Mouse (Mus musculus) stomach, postnatal 0 days (tissue): Measurements from ENCODE around the gene Bpifb1. TPM values are rescaled to one million over a fixed set of nuclear protein-coding genes. Genes with fewer than 3 reads are reported as not detected.
"Not testable (repeated sequence)": the region's sequence is repeated elsewhere in the genome, so short reads cannot be mapped to it uniquely, and the experiment has no call there.

ENCODE experiments used
- ATAC-seq: fragments of 200-750 bp; cut with Nextera tagmentation; 2 replicates; pipeline ENCODE4 v1.8.0; 2017; ENCODE audit not compliant: low FRiP score, low TSS enrichment
- DNase-seq: peaks from one replicate; pipeline ENCODE4 v3.0.0-alpha.2; 2016; ENCODE audit warnings: low spot score
- H3K27ac ChIP-seq: fragments of 300-500 bp; sonication (generic); replicated peaks from 2 replicates; pipeline ENCODE4 v1.5.1; 2014; ENCODE audit warnings: mild to moderate bottlenecking, control low read depth
- H3K27me3 ChIP-seq: fragments of 300-500 bp; sonication (generic); 2 replicates; pipeline ENCODE4 v1.6.1; 2014; ENCODE audit warnings: low read length; ENCODE audit not compliant: control insufficient read depth, insufficient read depth
- H3K36me3 ChIP-seq: fragments of 300-500 bp; sonication (generic); 2 replicates; pipeline ENCODE4 v1.6.1; 2014; ENCODE audit warnings: low read length, mixed read lengths; ENCODE audit not compliant: control insufficient read depth, insufficient read depth
- H3K4me1 ChIP-seq: fragments of 300-500 bp; sonication (generic); replicated peaks from 2 replicates; pipeline ENCODE4 v1.6.1; 2014; ENCODE audit warnings: antibody characterized with exemption; ENCODE audit not compliant: control insufficient read depth, insufficient read depth
- H3K4me2 ChIP-seq: fragments of 300-500 bp; sonication (generic); replicated peaks from 2 replicates; pipeline ENCODE4 v1.6.1; 2014; ENCODE audit warnings: low read depth, mild to moderate bottlenecking, control low read depth, moderate library complexity
- H3K4me3 ChIP-seq: fragments of 300-500 bp; sonication (generic); 2 replicates; pipeline ENCODE4 v1.5.1; 2014; ENCODE audit warnings: low read depth, low read length, control low read depth
- H3K9ac ChIP-seq: fragments of 300-500 bp; sonication (generic); 2 replicates; pipeline ENCODE4 v1.6.1; 2014; ENCODE audit warnings: mild to moderate bottlenecking, low read length, control low read depth, mixed read lengths
- H3K9me3 ChIP-seq: fragments of 300-500 bp; sonication (generic); 2 replicates; pipeline ENCODE4 v1.6.1; 2016; ENCODE audit warnings: low read length; ENCODE audit not compliant: control insufficient read depth
- CTCF ChIP-seq: IDR thresholded peaks from 2 replicates; pipeline ENCODE4 v1.5.1; 2016; ENCODE audit warnings: antibody characterized with exemption, low read depth, mild to moderate bottlenecking, moderate library complexity
- EP300 ChIP-seq: optimal IDR thresholded peaks from 2 replicates; pipeline ENCODE3; 2016; ENCODE audit warnings: antibody characterized with exemption
- WGBS: fragments of 180-500 bp; shearing (Covaris S2); extraction: QIAGEN DNeasy Blood & Tissue Kit; methylation state at CpG from one replicate; pipeline ENCODE4 v1.1.7; 2014; 5-methylcytosine and 5-hydroxymethylcytosine counted together
- polyA plus RNA-seq: library from polyadenylated mRNA; unstranded; fragments of >200 nt; fragmentation: Nextera tagmentation; extraction: Ambion mirVana; gene quantifications from 2 replicates; pipeline ENCODE4 v1.2.1, GENCODE M21; 2015

The Bpifb1 gene
- polyA plus RNA-seq, 1 experiment from 2014 or later = 10,886 TPM

DNA sequence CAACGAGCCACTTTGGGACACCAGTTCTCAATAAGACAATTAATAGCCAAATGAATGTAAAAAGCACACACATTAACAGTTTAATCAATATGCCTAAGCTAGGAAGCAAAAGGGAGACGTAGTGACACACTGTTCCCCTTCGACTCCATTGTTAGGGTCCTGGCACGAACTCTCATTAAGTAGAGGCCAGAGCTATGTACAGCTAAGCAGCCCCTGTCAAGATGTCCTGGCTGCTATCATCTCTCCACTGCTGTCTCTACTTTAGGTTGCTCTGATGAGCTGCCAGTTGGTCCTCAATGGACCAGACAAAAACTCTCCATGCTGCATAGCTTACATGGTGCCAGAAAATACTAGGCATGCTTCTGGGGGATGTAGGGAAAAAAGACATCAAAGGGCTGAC is 65.2 kb downstream of the Bpifb1 start:
- Histone ChIP-seq H3K4me2 (no peak overlapping the region), H3K36me3 (no peaks in the 10 kb centered on the region), H3K27me3 (no peaks in the 10 kb centered on the region), H3K9me3 (no peaks in the 10 kb centered on the region), H3K4me1 (no peaks in the 10 kb centered on the region), H3K27ac (no peak overlapping the region), H3K4me3 (no peak overlapping the region), H3K9ac (no peak overlapping the region)
- TF ChIP-seq EP300 (no peak), CTCF (no peak)
- no peak for DNase-seq
- ATAC-seq = no peak
- 59% methylated on average over 4 of the region's 4 CpGs for WGBS

DNA sequence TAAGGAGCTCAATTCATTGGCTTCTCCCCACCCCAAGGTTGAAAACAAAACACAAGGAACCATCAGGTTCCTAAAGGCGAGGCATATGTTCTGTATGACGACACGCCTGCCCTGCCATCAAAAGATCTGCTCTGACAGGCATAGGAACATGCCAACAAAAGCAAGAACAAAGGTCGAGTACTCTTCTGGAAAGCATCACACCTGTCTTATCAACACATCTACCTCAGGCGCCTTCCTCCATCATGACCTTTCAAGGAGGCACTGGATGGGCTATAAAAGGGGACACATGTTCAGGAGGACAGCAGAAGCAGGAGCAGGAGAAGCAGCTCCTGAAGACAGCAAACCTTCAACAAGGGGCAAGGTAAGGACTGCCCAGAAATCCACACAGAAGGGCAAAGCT is 66.9 kb downstream of the Bpifb1 start, which contains the start of gene Bpifb9a:
Gene Bpifb9a (plus strand): TSS at position 301 of the 400 bp plus-strand sequence.
- H3K27me3 ChIP-seq, H3K4me1 ChIP-seq, H3K4me3 ChIP-seq, ATAC-seq, H3K9ac ChIP-seq, DNase-seq, H3K9me3 ChIP-seq, H3K27ac ChIP-seq, H3K4me2 ChIP-seq, H3K36me3 ChIP-seq: not testable (repeated sequence)
- 71% methylated on average over 5 of the region's 5 CpGs for WGBS

DNA sequence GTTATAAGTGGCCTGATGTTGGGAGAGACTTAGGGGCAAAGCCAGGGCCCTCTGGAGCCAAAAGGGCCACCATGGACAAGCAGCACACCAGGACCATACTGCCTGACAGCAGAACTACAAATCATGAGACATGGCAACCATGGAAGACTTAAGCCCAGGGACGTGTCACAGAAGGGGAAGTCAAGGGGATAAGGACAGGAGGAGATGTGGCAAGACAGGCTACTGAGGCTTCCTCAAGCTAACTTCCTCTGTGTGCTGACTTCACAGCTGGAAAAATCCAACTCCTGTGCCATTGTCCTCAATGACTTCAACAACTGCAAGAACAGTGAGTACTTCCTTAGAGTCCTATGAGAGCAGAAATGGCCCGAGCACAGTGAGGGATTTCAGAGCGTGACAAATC is 73.8 kb downstream of the Bpifb1 start:
- H3K4me3 ChIP-seq, H3K4me1 ChIP-seq, H3K4me2 ChIP-seq, H3K27ac ChIP-seq, H3K27me3 ChIP-seq, ATAC-seq, H3K36me3 ChIP-seq, H3K9me3 ChIP-seq, H3K9ac ChIP-seq, DNase-seq: not testable (repeated sequence)
- WGBS = 76% methylated on average over 3 of the region's 3 CpGs

Other genes starting within 250 kb of the Bpifb1 start
- gene Bpifa6, start 215.9 kb upstream of the Bpifb1 start, polyA plus RNA-seq = 1.5 and 1.6 TPM in 2 replicates
- gene Bpifa2, start 182.6 kb upstream of the Bpifb1 start, polyA plus RNA-seq = not detected in 2 replicates
- gene Bpifa3, start 60.5 kb upstream of the Bpifb1 start, polyA plus RNA-seq = not detected in 2 replicates
- not detected in 2 replicates for gene Bpifa1, start 47.9 kb upstream of the Bpifb1 start, polyA plus RNA-seq
- gene Bpifa5, start 28.2 kb upstream of the Bpifb1 start, polyA plus RNA-seq = not detected in 2 replicates
- 12.1 and 12.2 TPM in 2 replicates for gene Bpifb5, start 32.9 kb downstream of the Bpifb1 start, polyA plus RNA-seq
- not detected in 2 replicates for gene Bpifb9a, start 67.0 kb downstream of the Bpifb1 start, polyA plus RNA-seq
- gene Bpifb9b, start 116.4 kb downstream of the Bpifb1 start, polyA plus RNA-seq = not detected in 2 replicates
- 6.2 and 25.9 TPM in 2 replicates for gene Cdk5rap1, start 182.2 kb downstream of the Bpifb1 start, polyA plus RNA-seq
- 6.7 and 7.2 TPM in 2 replicates for gene Snta1, start 217.3 kb downstream of the Bpifb1 start, polyA plus RNA-seq
- 10.3 and 10.4 TPM in 2 replicates for gene Cbfa2t2, start 245.7 kb downstream of the Bpifb1 start, polyA plus RNA-seq